Mouse (Mus musculus) retina, postnatal 1 day (tissue): ENCODE measurements around the gene Clcc1.
A peak's percentile ranks its signal among the peaks of the same experiment; 100 is the strongest.
"Not testable (repeated sequence)": the region's sequence is repeated elsewhere in the genome, so short reads cannot be mapped to it uniquely, and the experiment has no call there.

ENCODE experiments used
- DNase-seq: peaks from one replicate; pipeline ENCODE4 v3.0.0-alpha.2; 2012

Clcc1 gene

DNA sequence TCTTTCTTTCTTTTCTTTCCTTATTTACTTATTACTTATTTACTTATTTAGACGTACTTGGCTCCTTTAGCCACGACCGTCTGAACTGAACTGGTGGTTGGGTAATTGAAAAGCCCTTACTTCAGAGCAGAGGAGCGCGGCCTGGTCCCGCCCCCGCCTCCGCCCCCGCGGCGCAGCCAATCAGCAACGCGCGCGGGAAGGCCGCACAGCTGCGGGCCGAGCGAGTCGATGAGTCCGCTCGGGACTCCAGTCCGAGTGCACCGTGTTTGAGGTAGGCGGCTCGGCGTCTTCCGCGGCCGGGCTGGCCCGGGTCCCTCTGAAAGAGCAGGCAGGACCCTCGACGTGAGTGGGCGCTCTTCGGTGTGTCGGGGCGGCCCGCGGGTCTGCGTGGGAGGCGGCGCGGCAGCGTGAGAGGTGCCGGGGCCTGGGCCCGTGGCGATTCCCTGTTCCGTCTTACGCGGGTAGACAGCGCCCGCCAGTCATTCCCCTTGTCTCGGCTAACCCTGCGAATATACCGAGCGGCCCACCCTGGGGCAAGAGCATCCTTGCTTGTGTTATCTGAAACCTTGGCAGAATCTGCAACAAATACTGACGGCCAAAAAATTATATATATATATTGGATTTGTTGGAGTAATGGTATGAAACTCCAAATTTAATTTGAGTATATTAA is at the start of gene Clcc1:
Gene Clcc1, plus strand, starts transcription at position 204 of the 670 bp plus-strand sequence.
- peak; percentile 96 for DNase-seq

DNA sequence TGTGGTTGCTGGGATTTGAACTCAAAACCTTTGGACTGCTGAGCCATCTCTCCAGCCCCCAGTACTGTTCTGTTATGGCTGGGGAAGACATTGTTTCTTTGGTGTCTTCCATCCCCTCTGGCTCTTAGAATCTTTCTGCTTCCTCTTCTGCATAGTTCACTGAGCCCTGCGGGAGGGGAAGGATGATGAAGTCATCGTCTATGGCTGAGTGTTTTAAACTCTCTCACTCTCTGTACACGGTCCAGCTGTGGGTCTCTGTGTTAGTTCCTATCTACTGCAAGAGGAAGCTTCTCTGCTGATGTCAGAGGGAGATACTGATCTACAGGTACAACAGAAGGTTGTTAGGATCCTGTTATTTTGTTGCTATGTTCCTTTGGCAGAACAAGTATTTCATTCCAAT is 44.8 kb upstream of the Clcc1 start:
- DNase-seq, result no peak

DNA sequence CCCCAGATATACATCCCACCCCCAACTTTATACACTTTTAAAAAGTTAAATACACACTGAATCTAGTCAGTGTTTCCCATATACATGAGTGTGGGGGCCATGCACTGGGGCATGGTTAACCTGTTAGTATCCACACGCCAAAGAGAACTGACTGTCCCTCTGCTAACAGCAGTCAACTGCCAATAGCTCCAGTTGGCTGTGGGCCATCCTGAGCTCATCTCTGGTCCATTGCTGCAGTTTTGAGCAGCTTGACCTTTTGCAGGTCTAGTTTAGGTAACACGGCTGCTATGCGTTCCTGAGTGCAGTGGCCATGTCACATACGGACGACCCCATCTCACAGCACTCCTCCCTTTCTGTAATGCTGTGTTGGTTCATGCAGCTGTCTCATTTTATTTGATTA is 19.0 kb upstream of the Clcc1 start:
- no peak for DNase-seq

DNA sequence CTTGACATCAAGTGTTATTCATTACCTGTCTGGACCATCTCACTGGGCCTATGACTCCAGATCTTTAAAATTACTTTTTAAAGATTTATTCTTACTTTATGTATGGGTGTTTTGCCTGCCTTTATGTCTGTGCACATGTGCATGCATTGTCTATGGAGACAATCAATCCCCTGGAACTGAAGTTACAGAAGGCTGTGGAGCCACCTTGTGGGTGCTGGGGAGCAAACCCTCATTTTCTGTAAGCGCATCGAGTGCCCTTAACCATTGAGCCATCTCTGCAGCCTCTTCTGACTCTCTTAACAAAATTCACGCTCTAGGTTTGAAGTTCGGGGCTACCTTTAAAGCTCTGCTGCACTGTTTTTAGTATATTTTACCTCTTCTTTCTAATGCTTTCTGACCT is 14.3 kb upstream of the Clcc1 start:
- DNase-seq, result peak; percentile 19

DNA sequence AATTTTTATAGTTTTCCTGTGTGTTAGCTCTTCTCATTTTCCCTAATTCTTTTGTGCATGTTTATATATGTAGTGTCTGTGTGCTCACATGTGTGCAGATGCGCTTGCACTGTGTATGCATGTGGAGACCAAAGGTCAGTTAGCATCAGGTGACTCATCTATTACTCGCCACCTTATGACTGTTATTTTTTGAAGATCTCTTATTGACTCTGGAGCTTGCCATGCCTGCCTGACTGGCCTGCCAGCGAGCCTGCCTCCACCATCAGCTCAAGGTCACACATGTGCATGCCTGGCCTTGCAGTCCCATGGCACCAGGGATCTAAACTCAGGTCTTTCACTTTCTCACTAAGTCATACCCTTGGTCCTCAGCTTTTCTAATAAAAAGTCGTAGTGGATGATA is 12.7 kb upstream of the Clcc1 start:
- DNase-seq, result no peak

DNA sequence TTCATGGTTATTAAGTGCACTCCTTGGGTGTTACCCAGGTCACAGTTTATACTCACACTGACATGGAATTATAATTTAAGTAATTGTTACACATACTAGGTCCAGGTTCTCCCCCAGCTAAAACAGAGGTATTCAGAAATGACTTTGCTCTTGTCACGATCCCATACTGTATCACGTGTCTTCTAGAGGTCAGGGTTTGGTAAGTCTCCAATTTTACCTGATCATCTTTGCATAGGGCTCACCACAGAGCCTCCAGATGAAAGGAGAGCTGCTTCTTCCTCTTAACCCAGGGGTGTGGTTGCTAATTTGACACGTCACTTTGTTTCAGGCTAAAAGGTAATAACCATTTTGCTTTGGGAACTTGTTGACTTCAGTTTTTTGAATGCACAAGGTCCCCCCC is 8.9 kb upstream of the Clcc1 start:
- DNase-seq, result no peak

DNA sequence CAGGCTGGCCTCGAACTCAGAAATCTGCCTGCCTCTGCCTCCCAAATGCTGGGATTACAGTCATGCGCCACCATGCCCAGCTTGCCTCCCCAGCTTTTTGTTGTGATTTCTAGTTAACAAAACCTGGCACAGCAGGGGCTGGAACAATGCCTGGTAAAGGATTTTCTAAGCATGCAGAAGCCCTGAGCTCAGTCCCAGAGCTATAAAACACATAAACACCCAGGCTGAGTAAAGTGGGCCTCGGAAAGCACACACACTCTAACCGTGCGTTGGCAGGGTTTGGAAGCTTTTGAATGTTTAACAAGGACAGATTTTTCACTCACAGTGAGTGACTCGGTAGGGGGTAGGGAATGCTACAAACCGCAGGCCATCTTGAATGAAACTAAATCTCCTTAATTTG is 7.7 kb upstream of the Clcc1 start:
- DNase-seq, result no peak

DNA sequence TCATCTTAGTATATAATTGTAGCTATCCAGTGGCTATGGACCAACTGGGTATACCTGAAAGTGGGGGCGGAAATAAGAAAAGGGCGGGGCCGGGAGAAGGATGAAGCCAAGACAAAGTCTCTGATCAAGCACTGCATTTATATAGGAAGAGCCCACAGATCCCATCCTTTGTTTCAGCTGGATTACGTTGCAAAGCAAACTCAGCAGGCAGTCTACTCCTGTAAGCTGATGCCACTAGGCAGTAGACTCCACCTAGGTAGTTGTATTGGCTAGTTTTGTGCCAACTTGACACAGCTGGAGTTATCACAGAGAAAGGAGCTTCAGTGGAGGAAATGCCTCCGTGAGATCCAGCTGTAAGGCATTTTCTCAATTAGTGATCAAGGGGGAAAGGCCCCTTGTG is 6.0 kb upstream of the Clcc1 start:
- DNase-seq, result not testable (repeated sequence)

DNA sequence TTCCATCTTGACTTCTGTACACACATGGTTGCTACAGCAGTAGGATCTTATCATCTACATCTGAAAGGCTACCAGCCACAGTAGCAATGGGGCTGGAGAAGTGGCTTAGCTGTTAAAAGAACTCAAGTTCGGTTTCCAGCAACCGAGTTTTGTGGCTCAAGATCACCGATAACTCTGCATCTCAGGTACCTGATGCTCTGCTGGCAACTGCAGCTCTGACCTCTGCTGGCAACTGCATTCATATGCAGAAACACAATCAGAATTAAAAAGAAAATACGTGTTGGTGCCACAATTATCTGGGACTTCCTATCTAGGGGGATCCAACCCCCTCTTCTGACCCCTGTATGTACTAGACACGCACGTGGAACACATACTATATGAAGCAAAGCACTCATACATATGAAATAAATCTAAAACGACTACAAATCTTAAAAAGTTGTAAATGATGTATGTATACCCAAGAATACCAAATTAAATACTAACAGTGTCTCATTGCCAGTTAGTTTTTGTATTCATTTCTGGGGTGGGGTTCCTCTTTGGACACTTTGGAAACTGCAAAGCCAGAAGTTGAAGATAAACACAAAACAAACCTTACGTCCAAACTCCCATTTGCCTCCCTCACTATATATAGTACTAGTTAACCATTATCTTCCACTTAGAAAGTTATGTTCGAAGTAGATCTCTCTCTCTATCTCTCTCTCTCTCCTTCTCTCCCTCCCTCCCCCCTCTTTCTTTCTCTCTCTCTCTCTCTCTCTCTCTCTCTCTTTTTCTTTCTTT is 659 bp upstream of the Clcc1 start:
- peak; percentile 18 for DNase-seq

DNA sequence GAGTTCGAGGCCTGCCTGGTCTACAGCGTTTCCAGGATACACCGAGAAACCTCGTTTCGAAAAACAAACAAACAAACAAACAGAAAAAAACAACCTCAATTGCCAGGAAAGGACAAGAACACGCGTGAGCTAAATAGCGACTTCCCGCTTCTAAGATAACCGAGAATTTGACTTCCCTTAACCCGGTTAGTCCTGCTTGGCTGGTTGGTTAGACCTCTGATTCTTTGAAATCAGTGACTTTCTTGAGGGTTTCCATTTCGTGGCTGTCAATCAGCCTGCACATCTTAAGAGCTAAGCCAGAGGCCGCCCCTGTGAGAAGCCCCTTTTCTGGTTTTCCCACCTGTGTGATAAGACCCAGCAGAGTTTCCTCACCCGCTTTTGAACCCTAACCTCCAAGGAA is 853 bp downstream of the Clcc1 start:
- no peak for DNase-seq

DNA sequence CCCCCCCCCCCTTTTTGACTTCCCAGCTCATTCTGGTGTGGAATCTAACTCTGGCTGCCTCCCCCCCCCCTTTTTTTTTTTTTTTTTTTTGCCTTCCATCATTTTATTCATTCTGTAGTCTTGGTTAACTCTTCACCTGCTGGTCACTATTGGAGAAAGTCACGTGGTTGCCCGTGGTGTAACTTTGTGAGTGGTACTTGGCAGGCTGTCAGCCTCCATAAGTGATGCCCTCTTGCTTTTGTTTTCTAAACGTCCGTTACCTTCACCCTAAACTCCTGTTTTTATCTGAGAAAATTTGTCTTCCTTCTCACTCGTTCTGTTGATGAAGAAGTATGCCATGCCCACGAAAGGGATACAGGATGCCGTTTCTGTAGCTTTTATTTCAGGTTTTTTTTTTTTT is 1.8 kb downstream of the Clcc1 start:
- DNase-seq, result no peak

DNA sequence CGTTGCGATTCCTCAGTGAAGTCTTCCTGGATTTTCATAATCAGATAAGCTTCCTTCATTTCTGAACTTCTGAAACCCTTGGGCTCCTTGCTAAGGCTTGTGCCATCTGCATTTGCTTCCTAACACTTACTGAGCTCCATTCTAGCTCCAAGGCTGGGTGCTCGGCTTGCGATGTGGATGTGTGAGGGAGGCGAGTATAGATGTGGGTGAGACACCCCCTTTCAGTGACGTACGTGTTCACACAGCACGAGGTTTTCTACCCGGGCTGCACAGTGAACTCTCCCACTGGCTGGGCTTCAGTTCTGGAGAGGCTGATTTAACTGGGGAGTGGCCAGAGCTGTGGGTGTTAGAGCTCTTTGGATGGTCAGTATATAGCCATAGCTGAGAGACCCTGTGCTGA is 4.9 kb downstream of the Clcc1 start:
- DNase-seq, result no peak

DNA sequence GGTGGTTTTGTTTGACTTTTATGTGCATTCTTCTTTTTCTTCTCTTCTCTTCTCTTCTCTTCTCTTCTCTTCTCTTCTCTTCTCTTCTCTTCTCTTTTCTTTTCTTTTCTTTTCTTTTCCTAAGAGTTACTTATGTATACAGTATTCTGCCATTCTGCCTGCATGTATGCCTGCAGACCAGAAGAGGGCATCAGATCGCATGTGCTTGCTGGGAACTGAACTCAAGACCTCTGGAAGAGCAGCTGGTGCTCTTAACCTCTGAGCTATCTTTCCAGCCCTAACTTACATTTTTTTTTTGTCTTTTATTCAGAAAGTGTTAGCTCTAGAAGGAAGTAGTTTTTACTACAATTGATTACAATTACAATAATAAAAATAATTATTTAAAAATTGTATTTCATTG is 7.2 kb downstream of the Clcc1 start:
- DNase-seq, result no peak

DNA sequence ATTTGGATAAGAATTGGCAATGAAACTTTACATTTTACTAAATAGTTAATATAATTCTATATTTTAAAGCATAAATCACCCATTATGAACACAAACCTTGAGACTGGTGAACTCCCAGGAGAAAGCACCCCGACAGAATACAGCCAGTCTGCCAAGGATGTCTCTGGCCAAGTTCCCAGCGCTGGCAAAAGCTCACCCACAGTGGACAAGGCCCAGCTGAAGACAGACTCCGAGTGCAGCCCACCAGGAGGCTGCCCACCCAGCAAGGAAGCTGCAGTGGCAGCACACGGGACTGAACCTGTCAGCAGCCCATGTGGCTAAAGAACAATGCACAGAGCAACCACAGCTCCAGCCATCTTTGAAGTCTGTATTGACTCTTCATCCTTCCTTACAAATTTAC is 22.9 kb downstream of the Clcc1 start:
- no peak for DNase-seq

DNA sequence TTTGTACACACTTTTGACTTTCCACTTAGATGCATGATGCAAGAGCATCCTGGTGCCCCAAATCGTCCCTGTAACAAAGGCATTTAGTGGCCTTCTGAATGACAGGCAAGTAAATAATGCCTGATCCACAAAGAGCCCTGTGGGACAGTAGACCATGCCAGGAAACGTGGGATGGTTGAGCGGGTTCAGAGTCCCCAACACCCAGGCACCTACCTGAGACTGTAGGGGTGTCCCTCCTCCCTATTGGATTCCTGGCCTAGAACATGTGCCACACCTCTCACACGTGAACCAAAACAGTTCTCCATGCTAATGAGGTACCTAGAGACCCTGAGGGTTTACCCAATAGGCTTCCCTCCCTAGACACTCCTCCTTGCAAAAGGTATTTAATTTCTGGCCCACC is 27.3 kb downstream of the Clcc1 start:
- DNase-seq, result no peak

DNA sequence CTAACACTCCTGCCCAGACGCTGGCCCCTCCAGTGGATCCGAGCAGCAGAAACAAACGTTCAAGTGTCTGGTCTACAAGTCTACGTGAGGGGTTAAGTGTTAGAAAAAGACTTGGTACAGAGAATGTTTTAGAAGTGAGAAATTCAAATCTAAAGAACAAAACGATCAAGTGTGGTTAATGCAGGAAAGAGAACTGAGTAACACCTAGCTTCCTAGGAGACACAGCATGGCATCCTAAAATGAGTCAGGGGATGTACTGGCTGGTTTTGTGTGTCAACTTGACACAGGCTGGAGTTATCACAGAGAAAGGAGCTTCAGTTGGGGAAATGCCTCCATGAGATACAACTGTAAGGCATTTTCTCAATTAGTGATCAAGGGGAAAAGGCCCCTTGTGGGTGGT is 29.9 kb downstream of the Clcc1 start:
- DNase-seq, result not testable (repeated sequence)

DNA sequence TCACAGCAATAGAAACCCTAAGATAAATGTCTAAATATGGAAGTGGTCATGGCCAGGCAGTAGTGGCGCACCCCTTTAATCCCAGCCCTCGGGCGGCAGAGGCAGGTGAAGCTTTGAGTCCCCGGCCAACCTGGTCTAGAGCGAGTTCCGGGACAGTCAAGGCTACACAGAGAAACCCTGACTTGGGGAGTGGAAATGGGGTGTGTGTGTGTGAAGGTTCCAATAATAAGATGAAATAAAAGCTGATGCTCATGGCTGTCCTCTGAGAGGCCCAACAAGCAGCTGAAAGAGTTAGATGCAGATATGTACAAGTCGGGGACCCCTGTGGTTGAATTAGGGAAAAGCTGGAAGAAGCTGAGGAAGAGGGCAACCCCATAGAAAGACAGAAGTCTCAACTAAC is 32.0 kb downstream of the Clcc1 start:
- DNase-seq, result no peak

DNA sequence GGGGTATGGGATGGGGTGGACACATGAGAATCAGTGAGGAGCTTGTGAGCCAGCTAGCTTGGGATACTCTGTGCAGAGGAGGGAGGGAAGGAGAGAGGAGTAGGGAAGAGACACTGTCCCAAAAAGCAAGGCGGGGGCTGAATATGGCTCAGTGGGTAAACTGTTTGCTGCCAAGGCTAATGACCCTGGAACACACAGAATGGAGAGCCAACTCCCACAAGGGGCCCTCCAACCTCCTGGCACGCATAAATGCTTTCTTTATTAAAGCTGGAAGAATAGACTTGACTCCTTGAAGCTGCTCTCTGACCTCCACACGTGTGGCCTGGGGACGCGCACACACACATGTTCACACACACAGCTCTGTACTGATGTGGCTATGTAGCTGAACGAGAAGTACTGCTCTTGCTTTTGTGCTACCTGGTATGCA is 35.3 kb downstream of the Clcc1 start:
- DNase-seq, result no peak

DNA sequence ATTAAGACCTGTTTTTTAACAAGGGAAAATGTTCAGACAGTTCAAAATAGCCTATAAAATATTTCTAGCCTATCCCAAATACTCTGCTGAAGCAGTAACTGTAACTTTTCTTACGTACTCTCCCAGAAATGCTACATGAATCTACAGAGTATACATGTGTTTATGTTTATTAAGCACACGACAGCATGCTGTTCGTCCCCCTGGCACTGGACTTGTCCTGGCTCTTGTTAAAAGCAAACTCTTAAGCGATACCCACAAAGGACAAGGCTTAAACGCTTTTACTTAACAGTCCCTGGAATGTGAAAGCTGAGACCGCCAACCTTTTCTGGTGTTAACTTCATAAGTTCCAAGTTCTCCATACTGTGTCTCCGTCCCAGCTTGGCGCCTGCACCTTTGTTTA is 35.7 kb downstream of the Clcc1 start:
- DNase-seq, result no peak

DNA sequence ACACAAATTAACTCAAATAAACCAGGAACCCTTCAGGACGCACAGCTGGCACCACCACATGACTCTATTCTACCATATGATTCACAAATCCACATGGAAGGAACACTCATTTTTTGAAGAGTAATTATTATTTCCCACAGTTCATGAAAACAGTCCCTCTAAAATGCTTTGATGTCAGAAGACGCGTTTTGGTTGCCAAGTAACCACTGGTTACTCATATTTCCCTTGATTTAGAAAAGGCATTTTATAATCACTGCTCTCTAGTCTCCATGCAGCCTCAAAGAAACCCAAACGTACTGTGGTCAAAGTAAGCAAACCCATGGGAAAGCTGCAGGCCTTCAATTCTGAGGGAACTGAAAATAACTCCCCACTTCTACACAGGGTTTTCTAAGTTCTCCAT is 36.3 kb downstream of the Clcc1 start:
- no peak for DNase-seq

DNA sequence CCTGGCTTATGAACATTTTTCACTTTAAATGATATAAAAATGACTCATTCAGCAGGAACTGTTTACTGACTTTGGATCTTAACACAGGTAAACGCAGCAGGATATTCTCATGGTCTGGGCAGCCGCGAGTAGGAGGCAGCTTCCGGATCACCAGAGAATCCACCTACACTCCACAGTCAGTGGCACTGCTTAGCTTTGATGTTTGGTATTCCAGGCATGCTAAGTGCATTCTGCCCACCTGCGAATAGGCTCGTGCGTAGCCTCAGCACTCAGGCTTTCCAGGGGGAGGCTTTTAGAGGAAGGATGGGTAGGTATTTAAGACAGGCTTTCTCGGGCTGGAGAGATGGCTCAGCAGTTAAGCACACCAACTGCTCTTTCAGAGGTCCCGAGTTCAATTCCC is 40.6 kb downstream of the Clcc1 start:
- no peak for DNase-seq

DNA sequence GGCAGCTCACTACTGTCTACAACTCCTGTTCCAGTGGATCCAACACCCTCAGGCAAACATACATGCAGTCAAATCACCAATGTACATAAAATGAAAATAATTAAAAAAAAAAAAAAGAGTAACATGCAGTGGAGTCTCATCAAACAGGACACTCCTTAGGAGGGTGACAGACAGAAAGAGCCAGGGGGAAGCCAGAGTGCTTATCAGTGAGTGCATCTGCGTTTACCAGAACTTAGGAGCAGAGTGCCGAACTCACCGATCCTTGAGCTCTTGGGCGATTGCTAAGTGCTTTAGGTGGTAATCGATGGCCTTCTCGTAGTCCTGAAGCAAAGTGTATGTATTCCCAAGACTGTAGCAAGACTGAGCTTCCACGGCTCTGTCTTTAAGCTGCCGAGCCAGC is 44.9 kb downstream of the Clcc1 start:
- DNase-seq, result no peak

DNA sequence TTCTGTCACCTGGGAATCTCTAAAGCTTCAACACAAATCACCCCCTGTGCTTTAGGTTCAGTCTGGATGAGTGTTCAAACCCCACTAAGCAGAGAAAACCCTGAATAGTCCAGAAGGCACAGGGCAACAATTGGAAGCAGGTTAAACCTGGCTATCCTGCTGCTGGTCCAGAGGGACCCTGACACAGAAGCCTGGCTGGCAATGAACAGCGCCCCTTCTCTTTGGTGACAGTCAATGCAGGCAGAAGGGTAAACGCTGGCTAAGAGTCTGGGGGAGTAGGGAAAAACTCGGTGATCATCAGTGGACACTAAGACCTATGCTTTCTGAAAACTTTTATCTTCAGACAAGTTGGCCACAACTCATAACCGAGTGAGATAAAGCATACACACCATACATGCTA is 46.1 kb downstream of the Clcc1 start:
- DNase-seq, result no peak

DNA sequence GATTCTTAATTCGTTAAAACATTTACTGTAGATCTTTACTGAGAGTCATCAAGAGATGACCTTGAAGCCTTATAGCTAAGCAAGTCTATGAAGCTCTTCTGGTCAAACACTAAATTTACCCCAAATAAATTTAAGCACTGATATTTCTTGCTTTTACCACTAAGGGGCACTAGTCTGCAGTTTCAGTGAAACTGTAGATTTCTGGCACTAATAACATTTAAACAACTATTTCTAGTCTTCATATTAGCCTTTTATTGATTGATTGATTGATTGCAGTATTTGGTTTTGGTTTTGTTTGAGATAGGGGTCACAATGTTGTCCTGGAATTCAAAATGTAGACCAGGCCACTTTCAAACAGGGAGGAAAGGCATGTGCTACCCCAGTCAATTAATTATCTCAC is 47.5 kb downstream of the Clcc1 start:
- DNase-seq, result peak; percentile 26

DNA sequence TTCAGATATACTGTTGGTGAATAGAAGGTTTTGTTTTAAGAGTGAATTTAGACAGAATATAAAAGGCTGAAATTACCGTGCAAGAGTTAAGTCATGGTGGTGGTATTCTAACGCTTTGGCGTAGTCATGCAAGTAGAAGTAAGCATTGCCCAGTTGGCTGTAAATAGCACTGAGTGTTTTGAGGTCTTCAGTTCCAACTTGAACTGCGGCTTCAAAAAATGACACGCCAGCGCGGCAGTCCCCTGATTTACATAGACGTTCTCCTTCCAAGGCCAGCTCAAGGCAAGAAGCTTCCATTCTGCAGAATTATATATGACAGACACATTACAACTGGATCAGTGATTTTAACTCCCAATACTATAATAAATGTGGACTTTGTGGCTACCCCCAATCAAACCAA is 49.1 kb downstream of the Clcc1 start:
- no peak for DNase-seq
